Mouse (Mus musculus): Measurements from ENCODE around the gene 5730507C01Rik. TPM values are rescaled to one million over a fixed set of nuclear protein-coding genes. Genes with fewer than 3 reads are reported as not detected.
"Not testable (repeated sequence)": the region's sequence is repeated elsewhere in the genome, so short reads cannot be mapped to it uniquely, and the experiment has no call there.

5730507C01Rik gene
- under 1 TPM in 1 of 2 experiments, not detected in 1; 0.21 TPM for total RNA-seq (2021)
- long read RNA-seq, experiment 1: 0 reads
- long read RNA-seq, experiment 2, partial matches to known transcripts: 0 of 1 reads
- long read RNA-seq, experiment 2, other reads (novel, unspliced or antisense): 1 of 1 reads

GRCm38 (mm10) chr12:18514171-18514570 is at the start of gene 5730507C01Rik:
Gene 5730507C01Rik (plus strand): TSS chr12:18514510.
- intact Hi-C loops (cut with DNase I; ENCODE audit: low total_unique reads): no loop called here

GRCm38 (mm10) chr12:18514616-18515015 is 306 bp downstream of the 5730507C01Rik start:
- DNase-seq: peak; percentile 2
- intact Hi-C loops (cut with DNase I; ENCODE audit: low total_unique reads): not testable (repeated sequence)

More at GRCm38 (mm10) chr12:18514171-18514570, at the start of gene 5730507C01Rik:
- peak; percentile 32 for DNase-seq

GRCm38 (mm10) chr12:18515077-18515476 is 767 bp downstream of the 5730507C01Rik start:
- peak; percentile 2 for DNase-seq

More at GRCm38 (mm10) chr12:18515077-18515476, 767 bp downstream of the 5730507C01Rik start:
- intact Hi-C loops (cut with DNase I; ENCODE audit: low total_unique reads): not testable (repeated sequence)
